Mouse (Mus musculus): ENCODE results near the gene Myog. TPM values are rescaled to one million over a fixed set of nuclear protein-coding genes. Genes with fewer than 3 reads are reported as not detected.

Gene Myog
- total and polyA plus RNA-seq, 2 experiments from 2014 or later, result 0.11 TPM; not detected in 1

DNA sequence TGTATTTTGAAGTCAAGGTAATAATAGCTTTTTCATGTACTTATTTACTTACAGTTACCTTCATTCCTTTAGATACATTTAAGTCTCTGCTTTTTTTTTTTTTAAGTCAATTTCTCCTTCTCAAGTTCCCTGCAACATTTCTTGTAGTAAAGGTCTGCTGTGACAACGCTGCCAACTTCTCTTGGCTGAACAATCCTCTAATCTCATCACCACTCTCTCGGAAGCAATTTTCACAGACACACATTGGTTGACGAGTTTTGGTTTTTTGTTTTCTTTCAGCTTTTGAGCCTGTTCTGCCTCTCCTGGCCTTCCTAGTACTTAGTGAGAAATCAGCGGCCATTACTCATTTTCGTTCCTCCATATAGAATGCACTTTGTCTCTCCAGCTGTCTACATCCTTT is 9.6 kb upstream of the Myog start:
- DNase-seq (ENCODE audit: low spot score), result no peak
- H3K4me1 ChIP-seq (ENCODE audit: insufficient read depth, low read length), result no peaks in the 10 kb centered on the region

DNA sequence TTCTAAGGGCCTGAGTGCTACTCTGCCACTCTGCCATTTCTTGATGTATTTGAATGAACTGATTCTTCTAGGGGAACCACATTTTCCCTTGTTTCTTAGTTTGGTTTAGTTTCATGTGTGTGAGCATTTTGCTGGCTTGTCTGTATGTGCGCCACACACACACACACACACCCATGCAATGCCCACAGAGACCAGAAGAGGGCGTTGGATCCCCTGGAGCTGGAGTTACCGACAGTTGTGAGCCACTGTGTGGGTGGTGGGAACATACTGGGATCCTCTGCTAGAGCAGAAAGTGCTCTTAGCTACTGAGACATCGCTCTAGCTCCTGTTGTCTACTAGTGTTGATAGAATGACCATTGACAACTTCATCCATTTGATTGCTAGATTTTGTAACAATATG is 8.2 kb upstream of the Myog start:
- DNase-seq (ENCODE audit: low spot score) (no peak), ATAC-seq (ENCODE audit: low FRiP score) (no peak)
- H3K4me2 ChIP-seq (ENCODE audit: low read depth, low read length, poor library complexity, severe bottlenecking), result no peak overlapping the region
- no peak overlapping the region for H3K9ac ChIP-seq (replicated peaks; ENCODE audit: low read length, poor library complexity, severe bottlenecking)
- no peak overlapping the region for H3K4me3 ChIP-seq (ENCODE audit: low read depth, low read length)
- H3K9me3 ChIP-seq (ENCODE audit: low read length), result no peaks in the 10 kb centered on the region
- no peaks in the 10 kb centered on the region for H3K36me3 ChIP-seq (ENCODE audit: insufficient read depth, low read length)
- TF ChIP-seq CTCF (IDR thresholded peaks at IDR 0.05), result no peak
- 67% methylated on average over 4 of the region's 4 CpGs for WGBS
- H3K27me3 ChIP-seq (ENCODE audit: insufficient read depth, low read length), result 0 out of 2 replicates have a peak, but pooled peaks cover 3% of the 10 kb centered on the region
- no peak overlapping the region for H3K27ac ChIP-seq (ENCODE audit: low read depth, low read length)
- no peaks in the 10 kb centered on the region for H3K4me1 ChIP-seq (ENCODE audit: insufficient read depth, low read length)

More for the DNA sequence above, 9.6 kb upstream of the Myog start:
- Histone ChIP-seq H3K9me3 (ENCODE audit: low read length) (no peaks in the 10 kb centered on the region), H3K9ac (replicated peaks; ENCODE audit: low read length, poor library complexity, severe bottlenecking) (no peak overlapping the region), H3K27me3 (ENCODE audit: insufficient read depth, low read length) (0 out of 2 replicates have a peak, but pooled peaks cover 3% of the 10 kb centered on the region), H3K4me3 (ENCODE audit: low read depth, low read length) (no peak overlapping the region), H3K36me3 (ENCODE audit: insufficient read depth, low read length) (no peaks in the 10 kb centered on the region), H3K4me2 (ENCODE audit: low read depth, low read length, poor library complexity, severe bottlenecking) (no peak overlapping the region), H3K27ac (ENCODE audit: low read depth, low read length) (no peak overlapping the region)
- 76% methylated on average over 5 of the region's 5 CpGs for WGBS
- no peak for ATAC-seq (ENCODE audit: low FRiP score)
- TF ChIP-seq CTCF (IDR thresholded peaks at IDR 0.05), result no peak

DNA sequence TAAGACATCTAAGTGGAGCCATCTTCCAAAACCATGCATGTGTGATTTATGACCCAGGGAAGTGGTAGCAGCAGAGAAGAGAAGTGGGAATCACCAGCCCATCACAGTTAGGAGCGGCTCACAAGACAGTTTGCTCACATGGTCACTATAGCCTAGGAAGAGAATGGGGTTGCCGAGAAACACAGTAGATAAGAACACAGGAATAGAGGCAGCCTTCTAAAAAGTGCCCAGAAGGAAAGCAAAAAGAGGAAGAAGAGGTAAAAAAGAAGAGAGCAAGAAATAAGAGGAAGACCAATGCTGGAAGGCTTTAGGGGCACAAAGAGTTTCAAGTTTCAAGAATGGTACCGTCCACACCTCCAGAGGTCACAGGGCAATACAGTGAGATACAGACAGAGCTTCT is 7.4 kb upstream of the Myog start:
- DNase-seq (ENCODE audit: low spot score) (no peak), ATAC-seq (ENCODE audit: low FRiP score) (no peak)
- no peaks in the 10 kb centered on the region for H3K36me3 ChIP-seq (ENCODE audit: insufficient read depth, low read length)
- H3K27ac ChIP-seq (ENCODE audit: low read depth, low read length), result no peak overlapping the region
- H3K4me3 ChIP-seq (ENCODE audit: low read depth, low read length), result no peak overlapping the region
- no peak overlapping the region for H3K9ac ChIP-seq (replicated peaks; ENCODE audit: low read length, poor library complexity, severe bottlenecking)
- WGBS, result 83% methylated on average over 3 of the region's 3 CpGs
- H3K4me1 ChIP-seq (ENCODE audit: insufficient read depth, low read length), result no peaks in the 10 kb centered on the region
- H3K9me3 ChIP-seq (ENCODE audit: low read length), result no peaks in the 10 kb centered on the region
- H3K4me2 ChIP-seq (ENCODE audit: low read depth, low read length, poor library complexity, severe bottlenecking), result no peak overlapping the region
- 0 out of 2 replicates have a peak, but pooled peaks cover 3% of the 10 kb centered on the region for H3K27me3 ChIP-seq (ENCODE audit: insufficient read depth, low read length)
- TF ChIP-seq CTCF (IDR thresholded peaks at IDR 0.05), result no peak

DNA sequence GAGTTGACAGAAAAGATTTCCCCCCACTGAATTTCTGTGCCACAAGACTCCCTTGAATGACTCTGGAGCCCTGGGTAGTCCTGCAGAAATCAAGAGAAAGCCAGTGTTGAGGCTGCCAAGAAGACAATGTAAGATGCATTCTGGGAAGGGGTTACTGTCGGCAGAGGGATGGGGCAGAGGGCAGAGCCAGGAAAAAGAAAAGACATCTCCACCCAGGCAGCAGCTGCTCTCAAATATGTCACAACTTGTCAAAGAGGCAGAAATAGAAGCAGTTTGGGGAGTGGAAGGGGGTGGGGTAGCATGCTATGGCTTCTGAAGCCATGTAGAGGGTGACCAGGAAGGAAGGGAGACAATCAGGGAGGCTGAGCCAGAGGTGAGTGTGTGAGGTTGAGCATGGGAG is 6.7 kb upstream of the Myog start:
- Histone ChIP-seq H3K9ac (replicated peaks; ENCODE audit: low read length, poor library complexity, severe bottlenecking) (no peak overlapping the region), H3K4me3 (ENCODE audit: low read depth, low read length) (no peak overlapping the region), H3K27me3 (ENCODE audit: insufficient read depth, low read length) (0 out of 2 replicates have a peak, but pooled peaks cover 3% of the 10 kb centered on the region), H3K9me3 (ENCODE audit: low read length) (no peaks in the 10 kb centered on the region), H3K27ac (ENCODE audit: low read depth, low read length) (no peak overlapping the region), H3K36me3 (ENCODE audit: insufficient read depth, low read length) (no peaks in the 10 kb centered on the region), H3K4me1 (ENCODE audit: insufficient read depth, low read length) (no peaks in the 10 kb centered on the region), H3K4me2 (ENCODE audit: low read depth, low read length, poor library complexity, severe bottlenecking) (no peak overlapping the region)
- DNase-seq (ENCODE audit: low spot score) (no peak), ATAC-seq (ENCODE audit: low FRiP score) (no peak)
- TF ChIP-seq CTCF (IDR thresholded peaks at IDR 0.05), result no peak
- 37% methylated on average over 1 of the region's 1 CpGs for WGBS

DNA sequence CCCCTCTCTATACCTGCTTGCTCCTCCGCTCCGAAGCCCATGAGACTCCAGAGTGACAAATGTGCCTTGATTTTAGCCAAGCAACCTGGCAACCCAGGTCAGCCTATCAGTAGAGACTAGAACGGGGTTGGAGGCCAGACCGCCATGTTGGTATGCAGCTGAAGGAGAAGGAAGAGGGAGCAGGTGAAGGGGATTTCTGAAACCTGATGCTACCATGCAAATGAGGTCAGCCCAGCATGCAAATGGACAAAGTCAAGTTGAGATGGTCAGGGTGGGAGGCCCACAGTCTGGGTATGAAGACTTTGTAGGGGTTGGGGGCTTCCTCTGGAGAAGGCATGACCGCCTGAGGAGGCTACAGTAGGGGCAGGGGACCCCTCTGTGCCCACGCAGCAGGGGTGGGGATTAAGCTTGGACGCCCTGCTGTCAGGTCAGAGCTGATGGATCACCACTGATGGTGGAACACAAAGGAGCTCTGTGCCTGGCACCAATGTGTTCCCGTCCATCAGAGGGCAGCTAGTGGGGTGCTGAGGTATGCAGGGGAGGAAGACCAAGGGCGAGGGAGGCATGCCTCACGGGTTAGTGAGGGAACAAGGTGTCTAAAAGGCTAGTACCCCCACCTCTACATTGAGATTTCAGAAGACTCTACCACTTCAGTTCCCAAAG is 4.2 kb upstream of the Myog start:
- H3K9me3 ChIP-seq (ENCODE audit: low read length), result no peaks in the 10 kb centered on the region
- DNase-seq (ENCODE audit: low spot score) (no peak), ATAC-seq (ENCODE audit: low FRiP score) (no peak)
- 0 out of 2 replicates have a peak, but pooled peaks cover 3% of the 10 kb centered on the region for H3K27me3 ChIP-seq (ENCODE audit: insufficient read depth, low read length)
- H3K4me1 ChIP-seq (ENCODE audit: insufficient read depth, low read length), result no peaks in the 10 kb centered on the region
- no peak for TF ChIP-seq CTCF (IDR thresholded peaks at IDR 0.05)
- H3K36me3 ChIP-seq (ENCODE audit: insufficient read depth, low read length), result no peaks in the 10 kb centered on the region
- WGBS, result 60% methylated on average over 10 of the region's 10 CpGs
- no peak overlapping the region for H3K9ac ChIP-seq (replicated peaks; ENCODE audit: low read length, poor library complexity, severe bottlenecking)
- no peak overlapping the region for H3K27ac ChIP-seq (ENCODE audit: low read depth, low read length)
- no peak overlapping the region for H3K4me2 ChIP-seq (ENCODE audit: low read depth, low read length, poor library complexity, severe bottlenecking)
- H3K4me3 ChIP-seq (ENCODE audit: low read depth, low read length), result no peak overlapping the region

DNA sequence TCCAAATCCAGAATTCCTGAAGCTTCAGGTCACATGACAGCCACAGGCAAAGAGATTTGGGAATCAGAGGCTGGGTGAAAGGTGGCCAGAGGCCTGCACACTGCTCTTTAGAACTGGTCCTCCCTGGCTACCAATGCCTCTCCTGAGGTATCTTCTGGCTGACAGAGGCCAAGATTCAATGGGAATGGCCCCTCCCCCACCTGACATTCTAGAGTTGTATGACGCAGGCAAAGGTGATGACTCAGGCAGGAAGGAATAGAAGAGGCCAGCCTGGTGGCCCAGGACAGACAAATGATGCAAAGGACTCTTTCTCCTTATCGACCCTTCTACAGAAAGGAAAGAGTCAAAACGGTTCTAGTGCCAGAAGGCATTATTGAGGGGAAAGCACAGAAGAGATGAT is 1.6 kb upstream of the Myog start:
- TF ChIP-seq CTCF (IDR thresholded peaks at IDR 0.05), result no peak
- Histone ChIP-seq H3K4me3 (ENCODE audit: low read depth, low read length) (no peak overlapping the region), H3K27ac (ENCODE audit: low read depth, low read length) (no peak overlapping the region), H3K9ac (replicated peaks; ENCODE audit: low read length, poor library complexity, severe bottlenecking) (no peak overlapping the region), H3K4me2 (ENCODE audit: low read depth, low read length, poor library complexity, severe bottlenecking) (no peak overlapping the region), H3K4me1 (ENCODE audit: insufficient read depth, low read length) (no peaks in the 10 kb centered on the region), H3K27me3 (ENCODE audit: insufficient read depth, low read length) (0 out of 2 replicates have a peak, but pooled peaks cover 3% of the 10 kb centered on the region), H3K36me3 (ENCODE audit: insufficient read depth, low read length) (no peaks in the 10 kb centered on the region), H3K9me3 (ENCODE audit: low read length) (no peaks in the 10 kb centered on the region)
- ATAC-seq (ENCODE audit: low FRiP score) (no peak), DNase-seq (ENCODE audit: low spot score) (no peak)
- 79% methylated on average over 3 of the region's 3 CpGs for WGBS
